Mouse (Mus musculus) stomach, postnatal 0 days (tissue): ENCODE data around the gene Apbb2. TPM values are rescaled to one million over a fixed set of nuclear protein-coding genes. Genes with fewer than 3 reads are reported as not detected.

Experiments
- ATAC-seq: fragments of 200-750 bp; cut with Nextera tagmentation; 2 replicates; pipeline ENCODE4 v1.8.0; 2017; ENCODE audit not compliant: low FRiP score, low TSS enrichment
- DNase-seq: peaks from one replicate; pipeline ENCODE4 v3.0.0-alpha.2; 2016; ENCODE audit warnings: low spot score
- H3K27ac ChIP-seq: fragments of 300-500 bp; sonication (generic); replicated peaks from 2 replicates; pipeline ENCODE4 v1.5.1; 2014; ENCODE audit warnings: mild to moderate bottlenecking, control low read depth
- H3K27me3 ChIP-seq: fragments of 300-500 bp; sonication (generic); 2 replicates; pipeline ENCODE4 v1.6.1; 2014; ENCODE audit warnings: low read length; ENCODE audit not compliant: control insufficient read depth, insufficient read depth
- H3K36me3 ChIP-seq: fragments of 300-500 bp; sonication (generic); 2 replicates; pipeline ENCODE4 v1.6.1; 2014; ENCODE audit warnings: low read length, mixed read lengths; ENCODE audit not compliant: control insufficient read depth, insufficient read depth
- H3K4me1 ChIP-seq: fragments of 300-500 bp; sonication (generic); replicated peaks from 2 replicates; pipeline ENCODE4 v1.6.1; 2014; ENCODE audit warnings: antibody characterized with exemption; ENCODE audit not compliant: control insufficient read depth, insufficient read depth
- H3K4me2 ChIP-seq: fragments of 300-500 bp; sonication (generic); replicated peaks from 2 replicates; pipeline ENCODE4 v1.6.1; 2014; ENCODE audit warnings: low read depth, mild to moderate bottlenecking, control low read depth, moderate library complexity
- H3K4me3 ChIP-seq: fragments of 300-500 bp; sonication (generic); 2 replicates; pipeline ENCODE4 v1.5.1; 2014; ENCODE audit warnings: low read depth, low read length, control low read depth
- H3K9ac ChIP-seq: fragments of 300-500 bp; sonication (generic); 2 replicates; pipeline ENCODE4 v1.6.1; 2014; ENCODE audit warnings: mild to moderate bottlenecking, low read length, control low read depth, mixed read lengths
- H3K9me3 ChIP-seq: fragments of 300-500 bp; sonication (generic); 2 replicates; pipeline ENCODE4 v1.6.1; 2016; ENCODE audit warnings: low read length; ENCODE audit not compliant: control insufficient read depth
- CTCF ChIP-seq: IDR thresholded peaks from 2 replicates; pipeline ENCODE4 v1.5.1; 2016; ENCODE audit warnings: antibody characterized with exemption, low read depth, mild to moderate bottlenecking, moderate library complexity
- EP300 ChIP-seq: optimal IDR thresholded peaks from 2 replicates; pipeline ENCODE3; 2016; ENCODE audit warnings: antibody characterized with exemption
- WGBS: fragments of 180-500 bp; shearing (Covaris S2); extraction: QIAGEN DNeasy Blood & Tissue Kit; methylation state at CpG from one replicate; pipeline ENCODE4 v1.1.7; 2014; 5-methylcytosine and 5-hydroxymethylcytosine counted together
- polyA plus RNA-seq: library from polyadenylated mRNA; unstranded; fragments of >200 nt; fragmentation: Nextera tagmentation; extraction: Ambion mirVana; gene quantifications from 2 replicates; pipeline ENCODE4 v1.2.1, GENCODE M21; 2015

The Apbb2 gene
- polyA plus RNA-seq, 1 experiment from 2014 or later = 18.3 TPM

- H3K27ac ChIP-seq = no peak overlapping the region
- ATAC-seq (no peak), DNase-seq (no peak)
- no peak overlapping the region for H3K4me2 ChIP-seq
- no peak overlapping the region for H3K4me3 ChIP-seq
- no peaks in the 10 kb centered on the region for H3K27me3 ChIP-seq
- 74% methylated on average over 4 of the region's 4 CpGs for WGBS
- TF ChIP-seq EP300 (no peak), CTCF (no peak)
- H3K36me3 ChIP-seq = no peaks in the 10 kb centered on the region
- H3K9me3 ChIP-seq = no peaks in the 10 kb centered on the region
- H3K4me1 ChIP-seq = no peaks in the 10 kb centered on the region
- no peak overlapping the region for H3K9ac ChIP-seq
These were observed 150.1 kb downstream of the Apbb2 start for GRCm38 (mm10) chr5:66468331-66469001.

- ATAC-seq (no peak), DNase-seq (no peak)
- no peak overlapping the region for H3K27ac ChIP-seq
- no peak overlapping the region for H3K4me3 ChIP-seq
- H3K27me3 ChIP-seq = no peaks in the 10 kb centered on the region
- 69% methylated on average over 8 of the region's 8 CpGs for WGBS
- H3K9me3 ChIP-seq = no peaks in the 10 kb centered on the region
- no peak overlapping the region for H3K9ac ChIP-seq
- H3K4me2 ChIP-seq = no peak overlapping the region
- H3K36me3 ChIP-seq = no peaks in the 10 kb centered on the region
- no peaks in the 10 kb centered on the region for H3K4me1 ChIP-seq
- TF ChIP-seq EP300 (no peak), CTCF (no peak)
These were observed 155.9 kb downstream of the Apbb2 start for GRCm38 (mm10) chr5:66462665-66463064.

GRCm38 (mm10) chr5:66458851-66459250 is 159.7 kb downstream of the Apbb2 start:
- no peak for ATAC-seq
- no peak for DNase-seq
- Histone ChIP-seq H3K4me2 (no peak overlapping the region), H3K9ac (no peak overlapping the region), H3K27ac (no peak overlapping the region), H3K4me1 (no peaks in the 10 kb centered on the region), H3K4me3 (no peak overlapping the region), H3K36me3 (no peaks in the 10 kb centered on the region), H3K9me3 (no peaks in the 10 kb centered on the region), H3K27me3 (no peaks in the 10 kb centered on the region)
- TF ChIP-seq CTCF (no peak), EP300 (no peak)
- 58% methylated on average over 5 of the region's 5 CpGs for WGBS

- DNase-seq (no peak), ATAC-seq (no peak)
- no peaks in the 10 kb centered on the region for H3K9me3 ChIP-seq
- H3K27me3 ChIP-seq = no peaks in the 10 kb centered on the region
- H3K4me2 ChIP-seq = no peak overlapping the region
- H3K9ac ChIP-seq = no peak overlapping the region
- TF ChIP-seq EP300 = no peak
- TF ChIP-seq CTCF = no peak
- no peak overlapping the region for H3K27ac ChIP-seq
- no peaks in the 10 kb centered on the region for H3K36me3 ChIP-seq
- no peaks in the 10 kb centered on the region for H3K4me1 ChIP-seq
- WGBS = 82% methylated on average over 5 of the region's 5 CpGs
- H3K4me3 ChIP-seq = no peak overlapping the region
These were observed 163.3 kb downstream of the Apbb2 start for GRCm38 (mm10) chr5:66455271-66455670.

DNA sequence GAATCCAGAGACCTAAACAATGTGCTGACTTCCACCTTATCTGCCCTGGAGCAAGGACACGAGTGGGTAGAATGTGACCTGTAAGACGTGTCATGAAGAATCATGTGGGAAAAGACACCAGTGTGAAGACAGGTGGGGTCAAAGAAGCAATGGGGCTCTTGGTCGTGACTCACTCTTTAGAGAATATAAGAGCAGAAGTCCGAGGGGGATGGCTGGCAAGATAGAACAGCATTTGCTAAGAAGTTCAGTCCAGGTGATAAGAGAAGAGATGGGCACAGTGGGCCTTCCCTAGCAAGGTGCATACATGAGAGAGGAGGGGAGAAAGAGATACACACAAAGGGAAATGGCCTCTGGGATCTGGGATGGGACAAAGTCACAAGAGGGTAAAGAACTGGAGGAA is 163.8 kb downstream of the Apbb2 start:
- no peaks in the 10 kb centered on the region for H3K27me3 ChIP-seq
- no peak overlapping the region for H3K4me3 ChIP-seq
- no peaks in the 10 kb centered on the region for H3K36me3 ChIP-seq
- H3K9ac ChIP-seq = no peak overlapping the region
- H3K4me1 ChIP-seq = no peaks in the 10 kb centered on the region
- H3K4me2 ChIP-seq = no peak overlapping the region
- H3K27ac ChIP-seq = no peak overlapping the region
- TF ChIP-seq CTCF (no peak), EP300 (no peak)
- WGBS = 77% methylated on average over 4 of the region's 4 CpGs
- no peak for DNase-seq
- H3K9me3 ChIP-seq = no peaks in the 10 kb centered on the region
- ATAC-seq = no peak

GRCm38 (mm10) chr5:66453106-66453505 is 165.5 kb downstream of the Apbb2 start:
- no peak overlapping the region for H3K4me3 ChIP-seq
- no peak overlapping the region for H3K9ac ChIP-seq
- H3K36me3 ChIP-seq = no peaks in the 10 kb centered on the region
- no peaks in the 10 kb centered on the region for H3K4me1 ChIP-seq
- no peak overlapping the region for H3K27ac ChIP-seq
- no peak overlapping the region for H3K4me2 ChIP-seq
- 33% methylated on average over 4 of the region's 4 CpGs for whole genome bisulfite sequencing
- DNase-seq (no peak), ATAC-seq (no peak)
- H3K27me3 ChIP-seq = no peaks in the 10 kb centered on the region
- no peaks in the 10 kb centered on the region for H3K9me3 ChIP-seq
- TF ChIP-seq EP300 = no peak
- TF ChIP-seq CTCF = no peak
